Mouse (Mus musculus) left cerebral cortex, postnatal 25 days (tissue): ENCODE data around the gene Dnajc17. TPM values are rescaled to one million over a fixed set of nuclear protein-coding genes. Genes with fewer than 3 reads are reported as not detected.

Experiments
- total RNA-seq, 2 experiments: library from RNA; stranded (reverse); gene quantifications; 2 replicates each; pipeline ENCODE4 v1.2.3; 2021

Dnajc17 gene
- total RNA-seq, 2 experiments from 2014 or later = 16.4 to 18.5 TPM

Other genes starting within 250 kb of the Dnajc17 start
- 10 to 100 TPM; 50.5 to 51.0 TPM for gene Ccdc32, start 179.4 kb downstream of the Dnajc17 start, total RNA-seq
- gene Rpusd2, start 174.0 kb downstream of the Dnajc17 start, total RNA-seq = 1 to 10 TPM; 7.6 to 7.7 TPM
- gene Knl1, start 161.7 kb downstream of the Dnajc17 start, total RNA-seq = under 1 TPM; 0.23 to 0.43 TPM
- under 1 TPM; 0.46 to 0.94 TPM for gene Rad51, start 96.0 kb downstream of the Dnajc17 start, total RNA-seq
- gene Rmdn3, start 51.8 kb downstream of the Dnajc17 start, total RNA-seq = 10 to 100 TPM; 56.5 to 62.4 TPM
- gene Gchfr, start 41.0 kb downstream of the Dnajc17 start, total RNA-seq = not detected
- not detected for gene Gm14137, start 34.3 kb downstream of the Dnajc17 start, total RNA-seq
- gene Zfyve19, start 178 bp downstream of the Dnajc17 start, total RNA-seq = 10 to 100 TPM; 28.8 to 32.2 TPM
- not detected for gene Ppp1r14d, start 21.1 kb upstream of the Dnajc17 start, total RNA-seq
- 1 to 10 TPM; 1.3 to 1.4 TPM for gene Spint1, start 28.6 kb upstream of the Dnajc17 start, total RNA-seq
- gene Rhov, start 62.5 kb upstream of the Dnajc17 start, total RNA-seq = 1 to 10 TPM; 7.9 to 9.0 TPM
- 10 to 100 TPM; 48.4 to 48.9 TPM for gene Vps18, start 79.9 kb upstream of the Dnajc17 start, total RNA-seq
- 1 to 10 TPM; 2.3 to 4.0 TPM for gene Dll4, start 117.0 kb upstream of the Dnajc17 start, total RNA-seq
- 1 to 10 TPM; 9.6 to 9.8 TPM for gene Chac1, start 142.4 kb upstream of the Dnajc17 start, total RNA-seq